Mouse (Mus musculus): ENCODE data around the gene Fut9.

Gene Fut9

DNA sequence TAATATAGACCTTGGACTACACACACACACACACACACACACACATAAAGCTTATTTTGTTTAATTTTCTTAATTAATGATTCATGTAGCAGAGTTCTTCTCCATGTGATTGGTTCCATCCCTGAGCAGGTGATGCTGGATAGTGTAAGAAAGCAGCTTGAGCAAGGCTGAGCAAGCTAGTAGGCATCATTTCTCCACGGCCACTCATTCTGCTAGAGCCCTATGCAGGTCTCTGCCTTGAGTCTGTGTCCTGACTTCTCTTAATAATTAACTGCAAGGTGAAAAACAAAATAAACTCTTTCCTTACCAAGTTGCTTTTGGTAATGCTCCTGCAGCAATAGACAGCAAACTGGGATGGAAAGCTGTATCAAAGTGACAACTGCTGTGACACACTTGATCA lies 152.5 kb downstream of the Fut9 start:
- in situ Hi-C loops (cut with MseI, MboI) = no loop called here

DNA sequence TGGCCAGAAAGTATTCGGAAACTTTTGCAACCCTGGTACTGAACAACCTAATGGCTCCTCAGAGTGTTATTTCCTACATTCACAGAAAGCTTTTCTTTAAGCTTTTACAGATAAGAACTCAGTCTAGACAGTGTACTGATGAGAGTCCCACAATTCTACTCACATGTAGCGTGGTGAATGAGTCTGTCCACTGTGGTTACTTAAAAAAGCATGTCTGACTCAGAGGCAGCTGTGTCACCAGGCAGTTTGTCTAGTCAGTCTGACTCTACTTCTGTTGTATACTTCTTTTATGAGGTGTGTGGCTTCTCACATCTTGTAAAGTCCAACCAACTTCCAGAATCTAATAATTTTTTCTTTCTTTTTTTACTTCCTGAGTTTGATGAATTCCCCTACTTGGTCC lies 154.5 kb downstream of the Fut9 start:
- in situ Hi-C loops (cut with MseI, MboI) = no loop called here

DNA sequence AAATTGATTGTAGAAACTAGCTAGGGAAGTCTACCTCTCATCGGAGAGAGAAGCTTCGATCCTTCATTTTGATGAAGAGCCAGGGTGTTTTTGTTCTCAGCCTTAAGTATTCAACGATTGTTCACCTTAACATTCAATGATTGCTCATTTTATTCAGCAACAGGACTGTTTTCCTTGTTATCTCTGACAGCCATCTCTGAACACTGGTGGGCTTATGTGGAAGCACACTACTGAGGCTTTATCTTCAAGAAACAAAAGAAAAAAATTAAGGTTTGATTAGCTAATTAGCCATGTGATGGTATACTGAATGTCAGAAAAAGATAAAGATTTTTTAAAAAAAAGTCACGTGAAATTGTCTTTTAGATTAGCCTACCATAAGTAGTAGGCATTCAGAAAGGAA lies 158.1 kb downstream of the Fut9 start:
- in situ Hi-C loops (cut with MseI, MboI) = no loop called here

- in situ Hi-C loops (cut with MseI, MboI) = no loop called here
Observed at GRCm38 (mm10) chr4:25633262-25633661, 166.8 kb downstream of the Fut9 start.

GRCm38 (mm10) chr4:25628113-25628512 lies 171.9 kb downstream of the Fut9 start:
- in situ Hi-C loops (cut with MseI, MboI) = no loop called here

DNA sequence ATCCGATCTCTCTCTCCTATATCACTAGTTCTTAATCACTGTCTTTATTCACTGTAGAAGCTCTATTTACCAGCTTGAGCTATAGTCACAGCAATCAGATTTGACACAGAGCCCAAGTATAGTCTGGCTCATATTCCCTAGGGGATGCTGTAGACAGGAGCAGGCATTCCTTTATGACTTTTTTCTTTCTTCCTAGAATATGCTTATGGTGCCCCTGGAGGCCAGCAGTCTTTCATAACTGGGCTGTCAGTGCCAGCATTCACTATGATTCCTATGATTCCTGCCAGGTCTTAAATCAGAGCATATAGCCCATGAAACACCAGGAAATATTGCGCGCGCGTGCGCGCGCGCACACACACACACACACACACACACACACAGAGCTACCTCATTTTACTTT lies 172.6 kb downstream of the Fut9 start:
- in situ Hi-C loops (cut with MseI, MboI) = no loop called here

DNA sequence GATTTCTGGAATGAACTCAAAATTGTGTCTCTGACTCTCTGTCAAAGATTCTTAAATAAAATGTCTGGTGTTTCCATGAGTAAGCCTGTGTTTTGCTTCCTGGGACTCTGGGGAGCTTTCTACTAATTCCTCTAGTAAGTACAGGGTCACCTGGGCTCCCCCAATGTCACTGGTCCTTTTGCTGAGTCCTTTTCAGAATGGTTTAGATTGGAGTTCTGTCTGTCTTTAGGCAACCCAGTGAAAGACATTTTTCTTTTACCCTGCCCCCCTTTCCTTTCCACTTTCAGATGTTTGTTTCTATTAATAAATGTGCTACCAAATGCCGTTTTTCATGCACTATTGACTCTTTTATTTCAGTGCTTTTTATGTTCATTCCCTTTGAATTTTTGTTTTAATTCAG lies 173.0 kb downstream of the Fut9 start:
- in situ Hi-C loops (cut with MseI, MboI) = no loop called here

- in situ Hi-C loops (cut with MseI, MboI) = no loop called here
Observed at GRCm38 (mm10) chr4:25623176-25623575, 176.9 kb downstream of the Fut9 start.

DNA sequence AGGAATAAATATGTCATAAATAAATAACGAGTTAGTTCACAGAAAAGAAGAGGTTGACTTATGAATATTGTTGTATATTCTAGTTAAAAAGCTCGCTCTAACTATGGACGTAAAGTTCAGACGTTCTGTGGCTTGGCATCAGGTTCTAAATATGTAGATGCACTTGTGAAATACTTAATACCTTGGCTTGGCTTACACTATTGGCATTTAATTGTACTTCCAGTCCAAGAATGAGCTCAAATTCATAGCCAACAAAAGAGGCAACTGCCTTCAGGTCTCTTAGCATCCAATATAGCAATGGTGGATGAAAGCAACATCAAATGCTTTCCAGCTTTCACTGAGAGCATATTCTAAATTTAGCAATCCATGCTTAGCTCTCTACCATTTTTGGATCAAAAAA lies 182.7 kb downstream of the Fut9 start:
- in situ Hi-C loops (cut with MseI, MboI) = no loop called here

DNA sequence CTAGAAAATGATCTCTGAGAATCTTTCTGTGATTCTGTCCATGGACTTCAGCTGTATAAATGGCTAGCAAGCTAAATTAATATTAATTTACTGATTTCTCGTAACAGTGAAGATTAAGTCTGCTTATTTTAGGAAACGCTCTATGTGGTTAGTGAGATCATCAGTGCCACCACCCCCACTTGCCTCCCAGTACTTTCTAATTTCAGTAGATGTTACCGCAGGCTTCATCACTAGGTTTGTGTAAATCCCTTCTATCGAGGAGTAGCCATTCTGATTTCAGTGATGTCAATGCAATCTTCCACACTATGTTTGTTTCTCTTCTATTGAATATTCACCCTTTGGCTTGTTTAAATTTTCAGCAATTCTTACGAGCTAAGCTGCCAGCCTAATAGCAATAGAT lies 186.6 kb downstream of the Fut9 start:
- in situ Hi-C loops (cut with MseI, MboI) = no loop called here

- in situ Hi-C loops (cut with MseI, MboI) = no loop called here
Observed at GRCm38 (mm10) chr4:25610481-25610880, 189.6 kb downstream of the Fut9 start.

DNA sequence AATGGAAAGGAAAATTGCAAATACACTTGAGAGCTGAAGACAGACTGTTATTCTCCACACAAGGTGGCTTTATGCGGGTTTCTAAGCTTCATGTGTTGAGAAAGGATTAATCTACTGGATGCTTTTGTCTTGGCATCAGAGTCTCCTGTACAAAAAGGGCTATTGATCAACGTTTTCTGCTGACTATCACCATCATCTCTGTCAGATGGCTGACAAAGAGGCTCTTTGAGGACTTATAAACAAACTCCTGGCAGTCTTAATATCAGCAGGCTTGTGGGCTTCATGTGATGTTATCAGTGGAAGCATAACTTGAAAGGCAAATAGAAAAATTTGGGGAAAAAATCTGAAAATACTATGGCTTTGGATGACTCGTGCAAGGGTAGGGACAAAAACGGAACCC lies 206.8 kb downstream of the Fut9 start:
- in situ Hi-C loops (cut with MseI, MboI) = no loop called here

Measured in mouse trophoblast stem cell (cell line).